Mouse (Mus musculus) CH12.LX (cell line): ENCODE measurements around the gene Stab1. TPM values are rescaled to one million over a fixed set of nuclear protein-coding genes. Genes with fewer than 3 reads are reported as not detected.

ENCODE experiments used
- DNase-seq: peaks from one replicate; pipeline ENCODE4 v3.0.0-alpha.2; 2013; ENCODE audit errors: extremely low read depth
- H3K27ac ChIP-seq: 2 replicates; pipeline ENCODE4 v1.5.1; 2012; ENCODE audit warnings: low read depth, mild to moderate bottlenecking, control low read depth, moderate library complexity; ENCODE audit not compliant: insufficient read depth
- H3K27me3 ChIP-seq: replicated peaks from 2 replicates; pipeline ENCODE3; 2012; ENCODE audit warnings: inconsistent platforms
- H3K36me3 ChIP-seq, 2 experiments: replicated peaks in 1 of 2; 2 replicates each; pipeline versions ENCODE3 to v1.6.1; 2012; ENCODE audit warnings: inconsistent platforms in 1 of 2, low read length in 1 of 2, mild to moderate bottlenecking in 1 of 2, mixed read lengths in 1 of 2, moderate library complexity in 1 of 2; ENCODE audit not compliant: control insufficient read depth in 1 of 2, insufficient read depth in 1 of 2
- H3K4me1 ChIP-seq, 2 experiments: 2 replicates each; pipeline ENCODE4 v1.6.1; 2012; ENCODE audit warnings: inconsistent platforms in 1 of 2, moderate library complexity in 1 of 2; ENCODE audit not compliant: insufficient read depth in 2 of 2, control insufficient read depth in 1 of 2
- H3K4me2 ChIP-seq: 2 replicates; pipeline ENCODE4 v1.6.1; 2012; ENCODE audit warnings: low read depth, mild to moderate bottlenecking, control low read depth; ENCODE audit not compliant: poor library complexity, insufficient read depth, severe bottlenecking
- H3K4me3 ChIP-seq, 3 experiments: fragments of 150-350 bp in 1 of 3; sonication (generic) in 1 of 3; replicated peaks in 1 of 3; 2 replicates each; pipeline versions ENCODE3 to v1.5.1; 2011 to 2012; ENCODE audit warnings: low read depth in 2 of 3, low read length in 2 of 3, mild to moderate bottlenecking in 2 of 3, moderate library complexity in 2 of 3, control low read depth in 1 of 3, improper control_type of control experiment in 1 of 3, inconsistent platforms in 1 of 3, mixed read lengths in 1 of 3; ENCODE audit not compliant: poor library complexity in 1 of 3
- H3K79me2 ChIP-seq: replicated peaks from 2 replicates; pipeline ENCODE4 v1.6.1; 2012; ENCODE audit warnings: mild to moderate bottlenecking, moderate library complexity; ENCODE audit not compliant: control insufficient read depth, poor library complexity, insufficient read depth, severe bottlenecking; ENCODE audit errors: extremely low read depth
- H3K9ac ChIP-seq: 2 replicates; pipeline ENCODE4 v1.6.1; 2012; ENCODE audit warnings: low read depth, mild to moderate bottlenecking, control low read depth, moderate library complexity; ENCODE audit not compliant: insufficient read depth
- H3K9me3 ChIP-seq: replicated peaks from 2 replicates; pipeline ENCODE3; 2012; ENCODE audit warnings: low read length, inconsistent platforms, mixed read lengths
- BHLHE40 ChIP-seq: IDR thresholded peaks from 2 replicates; pipeline ENCODE4 v1.6.1; 2011; ENCODE audit warnings: mild to moderate bottlenecking, low read depth, low read length, improper control_type of control experiment
- CHD1 ChIP-seq: IDR thresholded peaks from 2 replicates; pipeline ENCODE4 v1.6.1; 2012; ENCODE audit warnings: low read depth, low read length, improper control_type of control experiment, inconsistent platforms
- CTCF ChIP-seq, 2 experiments: IDR thresholded peaks in 1 of 2; conservative IDR thresholded peaks in 1 of 2; 2 replicates each; pipeline ENCODE4 v1.5.1; 2011 to 2012; ENCODE audit warnings: low read depth in 2 of 2, low read length in 2 of 2, improper control_type of control experiment in 1 of 2, inconsistent platforms in 1 of 2, mild to moderate bottlenecking in 1 of 2, moderate library complexity in 1 of 2
- ELF1 ChIP-seq: IDR thresholded peaks from 2 replicates; pipeline ENCODE4 v1.6.1; 2014; ENCODE audit warnings: low read depth, mild to moderate bottlenecking, inconsistent platforms, low read length, improper control_type of control experiment
- ETS1 ChIP-seq: conservative IDR thresholded peaks from 2 replicates; pipeline ENCODE4 v1.6.1; 2012; ENCODE audit warnings: low read depth, mild to moderate bottlenecking, inconsistent platforms, low read length, improper control_type of control experiment, moderate library complexity
- GABPA ChIP-seq: IDR thresholded peaks from 2 replicates; pipeline ENCODE4 v1.6.1; 2012; ENCODE audit warnings: low read depth, low read length, improper control_type of control experiment, inconsistent platforms; ENCODE audit not compliant: insufficient replicate concordance
- IRF4 ChIP-seq: IDR thresholded peaks from 2 replicates; pipeline ENCODE4 v1.6.1; 2014; ENCODE audit warnings: low read depth, mild to moderate bottlenecking, inconsistent platforms, low read length, improper control_type of control experiment
- JUND ChIP-seq: conservative IDR thresholded peaks from 2 replicates; pipeline ENCODE4 v1.6.1; 2011; ENCODE audit warnings: low read depth, low read length, improper control_type of control experiment
- MAFK ChIP-seq: IDR thresholded peaks from 2 replicates; pipeline ENCODE4 v1.6.1; 2011; ENCODE audit warnings: low read length, improper control_type of control experiment; ENCODE audit not compliant: insufficient replicate concordance
- MEF2A ChIP-seq: IDR thresholded peaks from 2 replicates; pipeline ENCODE4 v1.6.1; 2014; ENCODE audit warnings: low read depth, mild to moderate bottlenecking, inconsistent platforms, low read length, improper control_type of control experiment, borderline replicate concordance
- NELFE ChIP-seq: IDR thresholded peaks from 2 replicates; pipeline ENCODE4 v1.6.1; 2011; ENCODE audit warnings: low read depth, low read length, improper control_type of control experiment
- PAX5 ChIP-seq: IDR thresholded peaks from 2 replicates; pipeline ENCODE4 v1.6.1; 2012; ENCODE audit warnings: low read length, inconsistent platforms, mixed read lengths
- RAD21 ChIP-seq: IDR thresholded peaks from 2 replicates; pipeline ENCODE4 v1.6.1; 2011; ENCODE audit warnings: low read depth, mild to moderate bottlenecking, low read length, improper control_type of control experiment, moderate library complexity
- TBP ChIP-seq: conservative IDR thresholded peaks from 2 replicates; pipeline ENCODE4 v1.6.1; 2011; ENCODE audit warnings: low read depth, low read length, improper control_type of control experiment
- TCF12 ChIP-seq: IDR thresholded peaks from 2 replicates; pipeline ENCODE4 v1.6.1; 2014; ENCODE audit warnings: low read depth, mild to moderate bottlenecking, inconsistent platforms, low read length, improper control_type of control experiment
- USF1 ChIP-seq: IDR thresholded peaks from 2 replicates; pipeline ENCODE4 v1.6.1; 2014; ENCODE audit warnings: low read depth, mild to moderate bottlenecking, inconsistent platforms, low read length, improper control_type of control experiment
- USF2 ChIP-seq: conservative IDR thresholded peaks from 2 replicates; pipeline ENCODE4 v1.6.1; 2011; ENCODE audit warnings: low read depth, low read length, improper control_type of control experiment
- ZKSCAN1 ChIP-seq: IDR thresholded peaks from 2 replicates; pipeline ENCODE4 v1.6.1; 2012; ENCODE audit warnings: low read depth, inconsistent platforms, low read length, improper control_type of control experiment, borderline replicate concordance
- ZNF384 ChIP-seq: IDR thresholded peaks from 2 replicates; pipeline ENCODE4 v1.6.1; 2012; ENCODE audit warnings: low read depth, low read length, improper control_type of control experiment, inconsistent platforms
- dilution Hi-C: fragments of 300-500 bp; cut with MboI; formaldehyde crosslinking; loops from 2 replicates; pipeline ENCODE4 v1.14.3; 2020; ENCODE audit warnings: low sequenced_read_pairs; ENCODE audit not compliant: extremely low pct_unique_long_range_greater_than_20kb, extremely low pct_ligation_motif_present
- in situ Hi-C: fragments of 300-500 bp; cut with MboI; formaldehyde crosslinking; loops from 3 replicates; pipeline ENCODE4 v1.14.3; 2019; ENCODE audit warnings: low sequenced_read_pairs, low pct_ligation_motif_present, low pct_unique_long_range_greater_than_20kb, mixed read lengths
- polyA plus RNA-seq: library from polyadenylated mRNA; unstranded; fragments of >175 nt; gene quantifications from 2 replicates; pipeline ENCODE4 v1.2.1, GENCODE M21; 2012; ENCODE audit warnings: low read depth; ENCODE audit not compliant: insufficient read length
- total RNA-seq, 2 experiments: library from RNA; depleted of rRNA; stranded (reverse); fragments of 300-350 nt in 1 of 2; fragments of >200 nt in 1 of 2; gene quantifications; 2 replicates each; pipeline ENCODE4 v1.2.3; 2012 to 2014

The Stab1 gene
- total and polyA plus RNA-seq, 3 experiments, result 3.9 to 11.2 (median 5.8) TPM

- Histone ChIP-seq H3K9ac (no peak overlapping the region), H3K4me2 (peak overlapping the region; percentile 80; the same call in 1 of the 2 replicates), H3K4me1 (peaks cover 5 to 9% of the 10 kb centered on the region in 2 experiments), H3K4me3 (no peak overlapping the region), H3K27me3 (peaks cover 33% of the 10 kb centered on the region), H3K36me3 (peaks cover 14 to 16% of the 10 kb centered on the region in 2 experiments), H3K27ac (no peak overlapping the region), H3K79me2 (peaks cover 5% of the 10 kb centered on the region), H3K9me3 (no peaks in the 10 kb centered on the region)
- TF ChIP-seq CHD1, result no peak
- TF ChIP-seq NELFE, result no peak
- TF ChIP-seq MEF2A, result no peak
- TF ChIP-seq GABPA, result no peak
- TF ChIP-seq USF2, result no peak
- TF ChIP-seq IRF4, result no peak
- TF ChIP-seq ZKSCAN1, result no peak
- no peak for TF ChIP-seq MAFK
- TF ChIP-seq ELF1, result no peak
- no peak for TF ChIP-seq RAD21
- no peak for TF ChIP-seq JUND
- TF ChIP-seq ETS1, result no peak
- no peak for TF ChIP-seq BHLHE40
- DNase-seq, result no peak
- dilution Hi-C loops, result no loop called here
- in situ Hi-C loops, result no loop called here
Observed at GRCm38 (mm10) chr14:31132031-31132430, 36.4 kb downstream of the Stab1 start.

GRCm38 (mm10) chr14:31131272-31131821, 37.1 kb downstream of the Stab1 start:
- H3K4me1 ChIP-seq, result peaks cover 10 to 14% of the 10 kb centered on the region in 2 experiments
- H3K27ac ChIP-seq, result no peak overlapping the region
- dilution Hi-C loops, result no loop called here
- H3K79me2 ChIP-seq, result peaks cover 11% of the 10 kb centered on the region
- H3K4me3 ChIP-seq, result peak overlapping the region; percentile 25 to 83 (median 32)
- TF ChIP-seq GABPA, result no peak
- no peak for TF ChIP-seq USF1
- no peak for TF ChIP-seq CTCF (conservative IDR thresholded peaks at IDR 0.05 in 1 of 2, IDR thresholded peaks at IDR 0.05 in 1 of 2; ENCODE audit: low read depth in 2 of 2, low read length in 2 of 2)
- TF ChIP-seq ELF1, result no peak
- TF ChIP-seq ZNF384, result no peak
- TF ChIP-seq RAD21, result no peak
- no peak for TF ChIP-seq TCF12
- TF ChIP-seq TBP, result no peak
- no peak for TF ChIP-seq PAX5
- in situ Hi-C loops, result no loop called here
- peaks cover 33% of the 10 kb centered on the region for H3K27me3 ChIP-seq
- H3K9me3 ChIP-seq, result no peaks in the 10 kb centered on the region
- peak overlapping the region; percentile 80 for H3K4me2 ChIP-seq
- no peak for DNase-seq
- peak overlapping the region; percentile 48 for H3K9ac ChIP-seq
- peaks cover 11 to 14% of the 10 kb centered on the region in 2 experiments for H3K36me3 ChIP-seq
